Mouse (Mus musculus) cortical plate, adult 2 months (tissue): Measurements from ENCODE around the gene Ms4a4b. TPM values are rescaled to one million over a fixed set of nuclear protein-coding genes. Genes with fewer than 3 reads are reported as not detected.
"Not testable (repeated sequence)": the region's sequence is repeated elsewhere in the genome, so short reads cannot be mapped to it uniquely, and the experiment has no call there.

Experiments used
- H3K27ac ChIP-seq: fragments of 200-500 bp; 2 replicates; pipeline ENCODE4 v1.5.1; 2012; ENCODE audit warnings: low read length, control low read depth, inconsistent platforms; ENCODE audit not compliant: insufficient read depth
- H3K4me1 ChIP-seq: fragments of 200-500 bp; 2 replicates; pipeline ENCODE4 v1.6.1; 2011; ENCODE audit warnings: low read length; ENCODE audit not compliant: control insufficient read depth, insufficient read depth
- H3K4me3 ChIP-seq: fragments of 200-500 bp; 2 replicates; pipeline ENCODE4 v1.5.1; 2011; ENCODE audit warnings: mild to moderate bottlenecking, low read length, control low read depth; ENCODE audit not compliant: insufficient read depth
- CTCF ChIP-seq: fragments of 200-500 bp; IDR thresholded peaks from 2 replicates; pipeline ENCODE4 v1.5.1; 2011; ENCODE audit warnings: mild to moderate bottlenecking, control low read depth, low read length; ENCODE audit not compliant: insufficient read depth; ENCODE audit errors: extremely low read depth
- POLR2A ChIP-seq: fragments of 200-500 bp; IDR thresholded peaks from 2 replicates; pipeline ENCODE4 v1.6.1; 2011; ENCODE audit warnings: mild to moderate bottlenecking, low read length, control low read depth; ENCODE audit not compliant: insufficient read depth; ENCODE audit errors: extremely low read depth
- polyA plus RNA-seq: library from polyadenylated mRNA; depleted of rRNA; stranded (reverse); fragments of >200 nt; gene quantifications from 2 replicates; pipeline ENCODE4 v1.2.3, GENCODE M21; 2012; rRNA removed

Ms4a4b gene
- polyA plus RNA-seq = 0.44 and 0.78 TPM in 2 replicates

GRCm38 (mm10) chr19:11443338-11443737, at the start of gene Ms4a4b:
Gene Ms4a4b, plus strand, starts transcription at chr19:11443553.
- no peak within 1 kb of the TSS for H3K27ac ChIP-seq
- no peak for TF ChIP-seq POLR2A
- no peak within 1 kb of the TSS for H3K4me3 ChIP-seq
- H3K4me1 ChIP-seq = no peaks in the 10 kb centered on the region

GRCm38 (mm10) chr19:11395769-11396168, 47.6 kb upstream of the Ms4a4b start:
- Histone ChIP-seq H3K27ac (no peak overlapping the region), H3K4me3 (no peak overlapping the region), H3K4me1 (no peaks in the 10 kb centered on the region)
- TF ChIP-seq CTCF = no peak
- TF ChIP-seq POLR2A = no peak

- Histone ChIP-seq H3K4me1 (no peaks in the 10 kb centered on the region), H3K27ac (no peak within 1 kb of the TSS), H3K4me3 (no peak within 1 kb of the TSS)
- TF ChIP-seq POLR2A = no peak
- TF ChIP-seq CTCF = no peak
Measured at GRCm38 (mm10) chr19:11404527-11404926, 38.8 kb upstream of the Ms4a4b start, which contains the start of gene Ms4a4c. Gene Ms4a4c, plus strand, starts transcription at chr19:11404770.

- TF ChIP-seq POLR2A (no peak), CTCF (no peak)
- Histone ChIP-seq H3K4me1 (no peaks in the 10 kb centered on the region), H3K27ac (no peak overlapping the region), H3K4me3 (no peak overlapping the region)
Measured at GRCm38 (mm10) chr19:11407428-11407827, 35.9 kb upstream of the Ms4a4b start.

GRCm38 (mm10) chr19:11408591-11408990, 34.8 kb upstream of the Ms4a4b start:
- H3K4me1 ChIP-seq = no peaks in the 10 kb centered on the region
- H3K27ac ChIP-seq = no peak overlapping the region
- TF ChIP-seq POLR2A (no peak), CTCF (no peak)
- no peak overlapping the region for H3K4me3 ChIP-seq

GRCm38 (mm10) chr19:11411640-11412039, 31.7 kb upstream of the Ms4a4b start:
- Histone ChIP-seq H3K4me1 (no peaks in the 10 kb centered on the region), H3K27ac (no peak overlapping the region), H3K4me3 (no peak overlapping the region)
- TF ChIP-seq POLR2A (no peak), CTCF (no peak)

GRCm38 (mm10) chr19:11414084-11414483, 29.3 kb upstream of the Ms4a4b start:
- Histone ChIP-seq H3K4me3 (no peak overlapping the region), H3K4me1 (no peaks in the 10 kb centered on the region), H3K27ac (no peak overlapping the region)
- TF ChIP-seq POLR2A = no peak
- TF ChIP-seq CTCF = no peak

GRCm38 (mm10) chr19:11415581-11415980, 27.8 kb upstream of the Ms4a4b start:
- H3K4me1 ChIP-seq = no peaks in the 10 kb centered on the region
- no peak overlapping the region for H3K27ac ChIP-seq
- H3K4me3 ChIP-seq = no peak overlapping the region
- TF ChIP-seq POLR2A = no peak
- TF ChIP-seq CTCF = no peak

- H3K27ac ChIP-seq, H3K4me3 ChIP-seq, H3K4me1 ChIP-seq: not testable (repeated sequence)
Measured at GRCm38 (mm10) chr19:11418865-11419264, 24.5 kb upstream of the Ms4a4b start.

- H3K27ac ChIP-seq, H3K4me3 ChIP-seq, H3K4me1 ChIP-seq: not testable (repeated sequence)
Measured at GRCm38 (mm10) chr19:11431209-11431608, 12.1 kb upstream of the Ms4a4b start.

GRCm38 (mm10) chr19:11435058-11435834, 8.1 kb upstream of the Ms4a4b start:
- no peak overlapping the region for H3K27ac ChIP-seq
- H3K4me1 ChIP-seq = no peaks in the 10 kb centered on the region
- no peak overlapping the region for H3K4me3 ChIP-seq
- TF ChIP-seq CTCF = no peak
- TF ChIP-seq POLR2A = no peak
